Mouse (Mus musculus): ENCODE measurements at regions not wholly inside any gene's neighbourhood (a gene's known extent, or its start where the extent isn't known, plus 50 kb on each side); places are given as distances from the start of the nearest gene placed in this dataset.

DNA sequence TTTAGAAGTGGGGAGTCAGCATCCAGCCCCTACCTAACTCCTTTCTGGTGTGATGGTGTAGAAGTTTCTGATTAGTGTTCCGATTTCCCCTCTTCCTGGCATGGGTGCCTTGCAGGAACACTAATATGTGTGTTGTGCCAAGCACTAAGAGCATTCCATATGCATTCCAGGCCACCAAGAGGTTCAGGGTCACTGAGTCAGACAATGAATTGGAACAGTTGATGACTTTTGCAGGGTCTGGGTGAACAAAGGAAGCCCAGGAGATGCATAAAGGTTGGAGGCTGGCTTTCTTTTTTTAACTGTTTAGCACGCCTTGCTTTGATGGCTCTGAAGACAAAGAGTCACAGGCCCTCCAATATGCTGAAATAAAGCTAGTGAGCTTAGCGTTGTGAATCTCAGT is 244.3 kb upstream of the Thbs1 start:
- H3K27ac ChIP-seq (ENCODE audit: low read length): 0 out of 2 replicates have a peak overlapping the region, but pooled peaks have one; percentile 0
- H3K9ac ChIP-seq (replicated peaks; ENCODE audit: low read length): no peak overlapping the region
- 0 out of 2 replicates have a peak, but pooled peaks have one; percentile 50 for ATAC-seq (ENCODE audit: low FRiP score, low TSS enrichment)
- no peak overlapping the region for H3K4me3 ChIP-seq (ENCODE audit: low read length)
- WGBS: 58% methylated on average over 3 of the region's 3 CpGs
- no peaks in the 10 kb centered on the region for H3K9me3 ChIP-seq (ENCODE audit: low read length)
- peaks cover 12% of the 10 kb centered on the region; the same call in 1 of the 2 replicates for H3K4me1 ChIP-seq (ENCODE audit: insufficient read depth, low read length)
- no peaks in the 10 kb centered on the region for H3K27me3 ChIP-seq (ENCODE audit: insufficient read depth, low read length)
- H3K36me3 ChIP-seq (ENCODE audit: insufficient read depth, low read length): no peaks in the 10 kb centered on the region
- H3K4me2 ChIP-seq (replicated peaks; ENCODE audit: low read depth, low read length): no peak overlapping the region

DNA sequence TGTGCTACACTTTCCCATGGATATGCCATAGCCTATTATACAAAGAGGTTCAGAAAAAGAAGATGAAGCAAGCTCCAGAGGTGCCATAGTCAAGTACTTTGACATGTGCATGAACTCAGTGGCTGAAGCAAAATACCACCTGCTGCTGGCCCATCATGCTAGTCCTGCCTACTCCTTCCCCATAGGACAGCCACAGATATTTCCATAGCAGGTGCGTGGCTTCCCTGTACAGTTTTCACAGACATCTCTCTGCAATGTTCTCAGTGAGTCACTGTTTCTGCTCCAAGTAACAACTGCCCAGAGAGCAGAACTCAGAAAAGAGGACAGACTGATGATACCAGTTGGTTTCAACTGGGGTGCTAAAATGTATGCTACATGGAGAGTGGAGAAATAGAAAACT is 242.8 kb upstream of the Thbs1 start:
- Histone ChIP-seq H3K4me2 (replicated peaks; ENCODE audit: low read depth, low read length) (no peak overlapping the region), H3K9me3 (ENCODE audit: low read length) (no peaks in the 10 kb centered on the region), H3K4me3 (ENCODE audit: low read length) (no peak overlapping the region), H3K4me1 (ENCODE audit: insufficient read depth, low read length) (peaks cover 9% of the 10 kb centered on the region; the same call in 1 of the 2 replicates), H3K27me3 (ENCODE audit: insufficient read depth, low read length) (no peaks in the 10 kb centered on the region), H3K36me3 (ENCODE audit: insufficient read depth, low read length) (no peaks in the 10 kb centered on the region), H3K9ac (replicated peaks; ENCODE audit: low read length) (no peak overlapping the region), H3K27ac (ENCODE audit: low read length) (no peak overlapping the region)
- no peak for ATAC-seq (ENCODE audit: low FRiP score, low TSS enrichment)
- WGBS: 96% methylated on average over 1 of the region's 1 CpGs

GRCm38 (mm10) chr2:117871507-117872282 is 240.0 kb upstream of the Thbs1 start:
- 68% methylated on average over 9 of the region's 9 CpGs for WGBS
- peaks cover 8% of the 10 kb centered on the region; the same call in 1 of the 2 replicates for H3K4me1 ChIP-seq (ENCODE audit: insufficient read depth, low read length)
- H3K4me2 ChIP-seq (replicated peaks; ENCODE audit: low read depth, low read length): no peak overlapping the region
- no peak for ATAC-seq (ENCODE audit: low FRiP score, low TSS enrichment)
- no peaks in the 10 kb centered on the region for H3K27me3 ChIP-seq (ENCODE audit: insufficient read depth, low read length)
- H3K4me3 ChIP-seq (ENCODE audit: low read length): no peak overlapping the region
- no peak overlapping the region for H3K9ac ChIP-seq (replicated peaks; ENCODE audit: low read length)
- no peak overlapping the region for H3K27ac ChIP-seq (ENCODE audit: low read length)
- no peaks in the 10 kb centered on the region for H3K36me3 ChIP-seq (ENCODE audit: insufficient read depth, low read length)
- H3K9me3 ChIP-seq (ENCODE audit: low read length): no peaks in the 10 kb centered on the region

DNA sequence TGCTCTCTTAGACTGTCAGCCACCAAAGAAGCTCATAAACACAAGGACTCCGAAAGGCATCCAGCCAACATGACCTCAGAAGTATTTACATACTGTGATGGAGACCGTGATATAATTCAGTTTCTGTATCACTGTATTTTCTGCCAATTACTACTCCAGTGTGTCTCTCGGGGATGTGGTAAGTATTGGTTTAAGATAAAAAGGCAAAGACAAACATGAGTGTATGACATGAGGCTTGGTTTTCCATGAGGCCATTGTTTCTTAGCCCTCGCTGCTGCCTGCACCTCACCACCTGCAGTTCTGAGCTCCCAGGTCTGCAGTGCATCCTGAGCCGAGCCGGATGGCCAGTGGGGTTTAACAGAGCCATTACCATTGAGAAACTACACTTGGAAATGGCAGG is 233.9 kb upstream of the Thbs1 start:
- Histone ChIP-seq H3K36me3 (ENCODE audit: insufficient read depth, low read length) (no peaks in the 10 kb centered on the region), H3K27me3 (ENCODE audit: insufficient read depth, low read length) (no peaks in the 10 kb centered on the region), H3K4me2 (replicated peaks; ENCODE audit: low read depth, low read length) (no peak overlapping the region), H3K4me1 (ENCODE audit: insufficient read depth, low read length) (no peaks in the 10 kb centered on the region), H3K4me3 (ENCODE audit: low read length) (no peak overlapping the region), H3K9ac (replicated peaks; ENCODE audit: low read length) (no peak overlapping the region), H3K27ac (ENCODE audit: low read length) (no peak overlapping the region), H3K9me3 (ENCODE audit: low read length) (no peaks in the 10 kb centered on the region)
- WGBS: 73% methylated on average over 6 of the region's 6 CpGs
- no peak for ATAC-seq (ENCODE audit: low FRiP score, low TSS enrichment)

GRCm38 (mm10) chr2:117882136-117882535 is 229.5 kb upstream of the Thbs1 start:
- no peak overlapping the region for H3K4me2 ChIP-seq (replicated peaks; ENCODE audit: low read depth, low read length)
- no peak overlapping the region for H3K27ac ChIP-seq (ENCODE audit: low read length)
- H3K9me3 ChIP-seq (ENCODE audit: low read length): no peaks in the 10 kb centered on the region
- ATAC-seq (ENCODE audit: low FRiP score, low TSS enrichment): no peak
- no peak overlapping the region for H3K9ac ChIP-seq (replicated peaks; ENCODE audit: low read length)
- no peaks in the 10 kb centered on the region for H3K27me3 ChIP-seq (ENCODE audit: insufficient read depth, low read length)
- H3K4me1 ChIP-seq (ENCODE audit: insufficient read depth, low read length): no peaks in the 10 kb centered on the region
- no peak overlapping the region for H3K4me3 ChIP-seq (ENCODE audit: low read length)
- no peaks in the 10 kb centered on the region for H3K36me3 ChIP-seq (ENCODE audit: insufficient read depth, low read length)
- WGBS: 76% methylated on average over 4 of the region's 4 CpGs

- Histone ChIP-seq H3K9me3 (ENCODE audit: low read length) (no peaks in the 10 kb centered on the region), H3K9ac (replicated peaks; ENCODE audit: low read length) (no peak overlapping the region), H3K4me3 (ENCODE audit: low read length) (no peak overlapping the region), H3K4me1 (ENCODE audit: insufficient read depth, low read length) (no peaks in the 10 kb centered on the region), H3K27ac (ENCODE audit: low read length) (no peak overlapping the region), H3K27me3 (ENCODE audit: insufficient read depth, low read length) (no peaks in the 10 kb centered on the region), H3K36me3 (ENCODE audit: insufficient read depth, low read length) (no peaks in the 10 kb centered on the region), H3K4me2 (replicated peaks; ENCODE audit: low read depth, low read length) (no peak overlapping the region)
- no peak for ATAC-seq (ENCODE audit: low FRiP score, low TSS enrichment)
- WGBS: 89% methylated on average over 2 of the region's 2 CpGs
These were observed 228.8 kb upstream of the Thbs1 start for GRCm38 (mm10) chr2:117882890-117883289.

DNA sequence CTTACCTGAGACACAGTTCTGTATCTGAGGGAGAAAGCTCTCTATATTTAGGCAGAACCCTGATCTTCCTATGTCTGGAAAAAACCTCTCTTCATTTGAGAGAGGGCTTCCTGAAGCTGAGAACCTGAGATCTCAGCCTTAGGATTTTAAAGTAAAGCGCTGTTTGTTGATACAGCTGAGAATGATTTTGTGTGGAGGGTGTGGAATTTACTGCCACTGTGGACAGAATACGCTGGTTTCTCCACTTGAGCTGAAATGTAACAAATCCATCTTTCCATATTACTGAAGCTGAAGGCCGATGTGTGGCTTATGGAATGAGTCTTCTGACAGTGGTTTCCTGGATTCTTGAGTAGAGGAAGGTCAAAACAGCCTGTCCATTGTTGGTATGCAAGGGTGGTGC is 225.2 kb upstream of the Thbs1 start:
- H3K4me3 ChIP-seq (ENCODE audit: low read length): no peak overlapping the region
- H3K9ac ChIP-seq (replicated peaks; ENCODE audit: low read length): no peak overlapping the region
- 57% methylated on average over 3 of the region's 3 CpGs for WGBS
- no peak overlapping the region for H3K4me2 ChIP-seq (replicated peaks; ENCODE audit: low read depth, low read length)
- no peak for ATAC-seq (ENCODE audit: low FRiP score, low TSS enrichment)
- H3K27ac ChIP-seq (ENCODE audit: low read length): no peak overlapping the region
- no peaks in the 10 kb centered on the region for H3K27me3 ChIP-seq (ENCODE audit: insufficient read depth, low read length)
- no peaks in the 10 kb centered on the region for H3K36me3 ChIP-seq (ENCODE audit: insufficient read depth, low read length)
- H3K4me1 ChIP-seq (ENCODE audit: insufficient read depth, low read length): no peaks in the 10 kb centered on the region
- no peaks in the 10 kb centered on the region for H3K9me3 ChIP-seq (ENCODE audit: low read length)

DNA sequence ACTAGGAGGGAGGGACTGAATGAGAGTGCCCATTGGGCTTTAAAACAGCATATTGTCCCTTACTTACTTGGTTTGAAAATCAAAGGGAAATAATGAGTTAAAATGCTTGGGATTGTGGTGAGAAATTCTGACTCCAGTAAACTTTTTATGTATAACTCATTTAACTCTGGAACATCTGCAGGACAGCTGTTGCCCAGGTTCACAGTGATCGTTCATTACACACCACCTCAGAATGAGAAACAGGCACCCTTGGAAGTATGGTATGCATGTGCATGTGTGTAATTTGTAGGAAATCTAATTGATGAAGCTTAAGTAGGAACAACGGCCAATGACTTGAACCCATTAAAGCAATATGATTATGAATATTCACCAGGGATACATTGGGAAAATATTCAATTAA is 210.4 kb upstream of the Thbs1 start:
- no peaks in the 10 kb centered on the region for H3K4me1 ChIP-seq (ENCODE audit: insufficient read depth, low read length)
- H3K4me2 ChIP-seq (replicated peaks; ENCODE audit: low read depth, low read length): no peak overlapping the region
- no peak overlapping the region for H3K4me3 ChIP-seq (ENCODE audit: low read length)
- H3K9me3 ChIP-seq (ENCODE audit: low read length): no peaks in the 10 kb centered on the region
- H3K27ac ChIP-seq (ENCODE audit: low read length): no peak overlapping the region
- H3K9ac ChIP-seq (replicated peaks; ENCODE audit: low read length): no peak overlapping the region
- H3K27me3 ChIP-seq (ENCODE audit: insufficient read depth, low read length): no peaks in the 10 kb centered on the region
- WGBS: 79% methylated on average over 2 of the region's 2 CpGs
- no peak for ATAC-seq (ENCODE audit: low FRiP score, low TSS enrichment)
- H3K36me3 ChIP-seq (ENCODE audit: insufficient read depth, low read length): no peaks in the 10 kb centered on the region

GRCm38 (mm10) chr2:117902837-117903236 is 208.8 kb upstream of the Thbs1 start:
- no peak for ATAC-seq (ENCODE audit: low FRiP score, low TSS enrichment)
- Histone ChIP-seq H3K4me2 (replicated peaks; ENCODE audit: low read depth, low read length) (no peak overlapping the region), H3K27me3 (ENCODE audit: insufficient read depth, low read length) (no peaks in the 10 kb centered on the region), H3K4me1 (ENCODE audit: insufficient read depth, low read length) (no peaks in the 10 kb centered on the region), H3K27ac (ENCODE audit: low read length) (no peak overlapping the region), H3K36me3 (ENCODE audit: insufficient read depth, low read length) (no peaks in the 10 kb centered on the region), H3K4me3 (ENCODE audit: low read length) (no peak overlapping the region), H3K9ac (replicated peaks; ENCODE audit: low read length) (no peak overlapping the region), H3K9me3 (ENCODE audit: low read length) (no peaks in the 10 kb centered on the region)
- WGBS: 74% methylated on average over 5 of the region's 5 CpGs

DNA sequence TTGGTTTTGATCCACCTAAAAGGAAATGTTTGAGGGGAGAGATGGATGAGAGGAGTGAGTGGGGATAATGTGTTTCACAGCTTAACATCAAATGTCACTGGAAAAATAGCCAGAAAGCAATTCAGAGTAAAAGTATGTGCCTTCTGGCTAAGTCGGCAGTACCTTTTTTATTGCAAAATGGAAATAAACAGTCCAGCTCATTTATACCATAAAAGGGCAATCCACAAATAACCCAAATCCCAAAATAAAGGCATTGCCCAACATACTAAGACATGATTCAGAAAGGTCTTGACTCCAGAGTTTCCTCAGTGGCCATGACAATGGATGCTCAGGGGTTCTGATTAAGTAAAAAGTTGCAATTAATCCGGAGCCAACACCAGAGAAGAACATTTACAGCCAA is 208.0 kb upstream of the Thbs1 start:
- Histone ChIP-seq H3K9ac (replicated peaks; ENCODE audit: low read length) (no peak overlapping the region), H3K4me3 (ENCODE audit: low read length) (no peak overlapping the region), H3K9me3 (ENCODE audit: low read length) (no peaks in the 10 kb centered on the region), H3K27me3 (ENCODE audit: insufficient read depth, low read length) (no peaks in the 10 kb centered on the region), H3K27ac (ENCODE audit: low read length) (no peak overlapping the region), H3K4me2 (replicated peaks; ENCODE audit: low read depth, low read length) (no peak overlapping the region), H3K36me3 (ENCODE audit: insufficient read depth, low read length) (no peaks in the 10 kb centered on the region), H3K4me1 (ENCODE audit: insufficient read depth, low read length) (no peaks in the 10 kb centered on the region)
- ATAC-seq (ENCODE audit: low FRiP score, low TSS enrichment): no peak
- WGBS: 76% methylated on average over 2 of the region's 2 CpGs
